Comparison of ENCODE assay signal across 8 mouse cellular contexts in the genomic region with DNA sequence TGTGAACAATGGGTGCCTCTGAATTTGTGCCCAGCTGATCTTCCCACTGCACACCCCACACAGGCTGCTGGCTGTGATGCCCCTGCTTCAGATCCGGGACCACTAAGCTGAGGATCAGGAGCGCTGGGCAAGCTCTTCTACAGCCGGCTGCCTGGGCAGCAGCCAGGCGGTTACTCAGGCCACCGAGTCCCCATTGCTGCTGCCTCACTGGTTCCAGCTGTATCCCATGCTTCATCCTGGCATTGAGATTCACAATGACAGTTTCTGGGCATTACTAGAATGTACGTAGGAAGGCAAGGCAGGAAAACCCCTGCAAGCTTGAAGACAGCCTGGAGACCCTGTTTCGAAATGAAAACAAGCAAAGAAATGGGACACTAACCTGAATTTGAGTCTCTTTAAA.
DNase-seq lines count a peak whose midpoint lies in the region; ATAC-seq lines count a peak whose summit lies in the region.

No protein-coding gene starts in this region.

- no peak overlapping the region for H3K27ac ChIP-seq in heart, embryonic 15.5 days
- no peak overlapping the region for H3K27ac ChIP-seq in limb, embryonic 11.5 days (replicated peaks; ENCODE audit: low read depth, low read length)
- peak overlapping the region; percentile 62; the same call in 1 of the 2 replicates for H3K27ac ChIP-seq in neural tube, embryonic 12.5 days

- H3K4me3 ChIP-seq in heart, embryonic 15.5 days: peak overlapping the region; percentile 36
- peak overlapping the region; percentile 29; the same call in 1 of the 2 replicates for H3K4me3 ChIP-seq in limb, embryonic 11.5 days (ENCODE audit: low read depth, low read length)
- peak overlapping the region; percentile 24; the same call in 1 of the 2 replicates for H3K4me3 ChIP-seq in neural tube, embryonic 12.5 days

- no peak overlapping the region for H3K9ac ChIP-seq in heart, embryonic 15.5 days
- peak overlapping the region; percentile 72 for H3K9ac ChIP-seq in limb, embryonic 11.5 days (ENCODE audit: low read length)
- peak overlapping the region; percentile 61 for H3K9ac ChIP-seq in neural tube, embryonic 12.5 days

- ATAC-seq in heart, embryonic 15.5 days (replicated peaks; ENCODE audit: insufficient number of reproducible peaks, insufficient read depth, low FRiP score, low read depth): no peak
- no peak for ATAC-seq in limb, embryonic 11.5 days (ENCODE audit: insufficient number of reproducible peaks, low FRiP score, low TSS enrichment, low read depth)
- peak; percentile 35; the same call in 1 of the 2 replicates for ATAC-seq in neural tube, embryonic 12.5 days (ENCODE audit: low FRiP score, low read depth)

- H3K4me1 ChIP-seq in heart, embryonic 15.5 days (replicated peaks): peaks cover 26% of the 10 kb centered on the region
- H3K4me1 ChIP-seq in limb, embryonic 11.5 days (ENCODE audit: control insufficient read depth, insufficient read depth, low read length): peaks cover 7% of the 10 kb centered on the region; the same call in 1 of the 2 replicates
- peaks cover 16% of the 10 kb centered on the region for H3K4me1 ChIP-seq in neural tube, embryonic 12.5 days

- DNase-seq in gastrocnemius, postnatal 10 days: peak; percentile 18
- DNase-seq in gastrocnemius, adult 8-10 months (ENCODE audit: low spot score in 2 of 2): no peak
- peak; percentile 86 for DNase-seq in Muller cell, postnatal 12 days (ENCODE audit: inconsistent ontology term)
- no peak for DNase-seq in limb, embryonic 11.5 days (ENCODE audit: low spot score)
- DNase-seq in spleen, postnatal 14 days (ENCODE audit: low spot score in 2 of 2): no peak
- DNase-seq in thymus, postnatal 36 days: no peak

- H3K36me3 ChIP-seq in heart, embryonic 15.5 days: no peaks in the 10 kb centered on the region
- no peaks in the 10 kb centered on the region for H3K36me3 ChIP-seq in limb, embryonic 11.5 days (ENCODE audit: control insufficient read depth, insufficient read depth, low read length)
- no peaks in the 10 kb centered on the region for H3K36me3 ChIP-seq in neural tube, embryonic 12.5 days

- 67% methylated on average over 7 of the region's 7 CpGs for WGBS in heart, embryonic 15.5 days
- WGBS in limb, embryonic 11.5 days: 66% methylated on average over 7 of the region's 7 CpGs
- WGBS in neural tube, embryonic 12.5 days: 45% methylated on average over 7 of the region's 7 CpGs

- peak overlapping the region; percentile 64 for H3K4me2 ChIP-seq in heart, embryonic 15.5 days
- H3K4me2 ChIP-seq in limb, embryonic 11.5 days (ENCODE audit: low read depth, severe bottlenecking): peak overlapping the region; percentile 53
- peak overlapping the region; percentile 61 for H3K4me2 ChIP-seq in neural tube, embryonic 12.5 days (replicated peaks)

- no peaks in the 10 kb centered on the region for H3K27me3 ChIP-seq in heart, embryonic 15.5 days
- H3K27me3 ChIP-seq in limb, embryonic 11.5 days (ENCODE audit: control insufficient read depth, insufficient read depth, low read length): no peaks in the 10 kb centered on the region
- no peaks in the 10 kb centered on the region for H3K27me3 ChIP-seq in neural tube, embryonic 12.5 days (replicated peaks)

- no peaks in the 10 kb centered on the region for H3K9me3 ChIP-seq in heart, embryonic 15.5 days (replicated peaks)
- no peaks in the 10 kb centered on the region for H3K9me3 ChIP-seq in limb, embryonic 11.5 days (ENCODE audit: control insufficient read depth, low read length)
- H3K9me3 ChIP-seq in neural tube, embryonic 12.5 days: no peaks in the 10 kb centered on the region

Comparison
In these comparisons a context has a peak if more than half of its experiments do, and no peak if none do; other contexts are left out.
1. DNase-seq: peak in gastrocnemius, postnatal 10 days (single experiment) and Muller cell, postnatal 12 days (single experiment); none in gastrocnemius, adult 8-10 months (0 of 2), limb, embryonic 11.5 days (single experiment), spleen, postnatal 14 days (0 of 2) and thymus, postnatal 36 days (0 of 2).
2. Peak in every context shown above with its lines, with median percentiles within 50 percentile points of each other: H3K4me2 ChIP-seq and H3K4me3 ChIP-seq.